Mouse (Mus musculus) urinary bladder, postnatal 25 days (tissue): ENCODE data around the gene Inhbc.

ENCODE experiments used
- DNase-seq: peaks from one replicate; pipeline ENCODE4 v3.0.0; 2022; ENCODE audit warnings: low spot score

Inhbc gene

DNA sequence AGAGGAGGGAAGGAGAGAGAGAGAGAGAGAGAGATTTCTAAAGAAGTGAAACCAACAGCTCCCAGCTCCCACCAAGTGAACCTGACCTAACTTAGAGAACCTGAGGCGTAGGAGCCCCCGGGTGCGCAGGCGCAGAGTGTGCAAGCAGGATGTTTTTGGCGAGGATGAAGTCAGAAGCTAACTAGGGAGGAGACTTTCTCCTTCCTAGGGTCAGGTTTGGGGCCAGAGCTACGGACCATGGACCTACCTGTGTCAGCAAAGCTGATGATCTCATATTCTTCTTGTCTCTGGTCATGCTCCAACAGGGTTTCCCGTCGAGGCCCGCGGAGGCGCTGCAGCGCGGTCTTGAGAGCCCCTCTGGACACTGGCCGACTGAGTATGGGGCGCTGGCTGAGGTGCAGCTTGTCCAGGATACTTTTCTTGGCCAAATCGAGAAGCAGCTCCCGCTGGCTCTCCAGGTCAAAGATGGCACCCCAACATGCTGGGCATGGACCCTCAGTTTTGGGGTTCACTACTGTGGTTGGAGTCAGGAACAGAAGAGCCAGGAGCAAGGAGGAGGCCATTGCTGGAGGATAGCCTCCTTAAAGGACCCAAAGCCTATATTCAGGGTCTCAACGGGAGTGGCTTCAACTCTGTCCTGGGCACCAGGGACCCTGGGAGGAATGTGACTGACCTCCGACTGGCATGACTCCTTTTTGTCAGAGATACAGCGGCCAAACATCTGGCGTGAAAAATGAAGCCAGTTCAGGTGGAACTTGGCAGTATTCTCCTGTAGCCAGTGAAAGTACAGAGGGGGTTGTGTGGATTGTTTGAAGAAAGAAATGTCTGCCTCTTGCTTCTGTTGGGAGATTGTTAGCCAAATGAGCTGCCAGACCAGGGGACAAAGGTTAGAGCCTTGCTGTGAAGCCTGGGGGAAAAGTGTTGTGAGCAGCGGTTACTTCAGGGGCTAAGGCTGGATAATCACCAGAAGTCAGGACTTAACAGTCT is at the start of gene Inhbc:
Gene Inhbc (minus strand): TSS at position 598 of the 987 bp plus-strand sequence.
- DNase-seq = no peak

DNA sequence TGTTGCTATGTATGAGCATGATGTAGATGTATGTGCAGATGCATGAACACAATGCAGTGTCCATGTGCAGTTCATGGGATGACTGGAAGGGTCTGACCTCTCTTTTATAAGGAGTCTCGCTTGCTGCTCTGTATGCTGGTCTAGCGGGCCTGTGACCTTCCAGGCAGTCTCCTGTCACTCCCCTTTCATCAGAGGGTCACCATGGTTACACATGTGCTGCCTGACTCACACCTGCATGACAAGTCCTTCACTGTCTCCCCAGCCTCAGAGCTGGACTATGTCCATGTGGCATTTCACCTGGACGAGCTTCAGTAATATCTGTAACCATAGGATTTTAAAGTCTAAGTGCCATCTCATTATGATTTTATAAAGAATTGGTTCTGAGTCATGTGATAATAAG is 43.9 kb upstream of the Inhbc start:
- no peak for DNase-seq

DNA sequence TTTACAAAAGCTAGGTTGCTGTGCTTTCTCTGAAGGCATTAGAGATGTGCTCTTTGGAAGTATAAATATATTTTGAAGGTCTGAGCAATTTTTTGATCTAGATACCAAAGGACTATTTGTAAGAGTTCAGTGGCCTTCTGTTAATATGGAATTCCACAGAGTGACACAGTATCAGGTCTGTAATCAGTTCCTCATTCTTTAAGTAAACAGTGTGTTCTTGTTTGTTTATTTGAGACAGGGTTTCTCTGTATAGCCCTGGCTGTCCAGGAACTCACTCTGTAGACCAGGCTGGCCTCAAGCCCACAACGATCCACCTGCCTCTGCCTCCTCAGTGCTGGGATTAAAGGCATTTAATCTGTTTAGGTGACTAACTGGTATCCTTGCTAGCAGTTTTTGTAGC is 43.4 kb upstream of the Inhbc start:
- DNase-seq = no peak

DNA sequence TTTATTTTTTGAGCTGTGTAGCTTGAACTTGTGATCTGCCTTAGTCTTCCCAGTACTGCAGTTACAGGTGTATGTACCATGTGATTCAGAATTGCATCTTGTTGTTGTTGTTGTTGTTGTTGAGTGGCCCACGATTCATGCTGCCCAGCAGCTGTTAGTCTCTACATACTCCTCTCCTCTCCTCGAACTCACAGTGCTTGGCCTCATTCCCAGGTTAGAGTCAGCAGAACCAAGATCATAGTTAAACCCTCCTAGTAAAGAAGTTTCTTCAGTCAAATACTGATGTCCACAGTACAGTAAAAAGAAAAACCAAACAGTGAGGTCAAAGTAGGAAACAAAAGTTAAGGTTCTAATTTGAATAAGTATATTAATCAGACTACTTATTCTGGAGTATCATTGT is 42.5 kb upstream of the Inhbc start:
- no peak for DNase-seq

DNA sequence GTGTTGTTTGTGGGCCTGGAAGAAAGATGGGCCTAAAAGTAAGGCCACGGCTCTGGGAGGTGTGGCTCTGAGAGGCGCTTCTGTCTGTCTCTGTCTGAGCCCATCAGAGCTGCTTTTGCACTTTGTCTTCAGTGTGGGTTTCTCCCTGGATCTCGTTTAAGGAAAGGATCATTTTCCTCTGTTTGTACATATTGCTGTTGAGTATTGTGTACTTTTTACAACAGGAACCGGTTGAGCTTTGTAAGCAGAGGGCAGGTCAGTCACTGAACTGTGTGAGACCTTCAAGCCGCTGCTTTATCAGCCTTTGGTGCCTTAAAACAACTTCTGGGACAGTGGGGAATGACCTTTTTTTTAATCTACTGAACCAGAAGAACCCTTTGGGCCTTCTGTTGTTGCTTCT is 41.9 kb upstream of the Inhbc start:
- no peak for DNase-seq

GRCm38 (mm10) chr10:127407391-127407790 is 37.2 kb upstream of the Inhbc start:
- no peak for DNase-seq

GRCm38 (mm10) chr10:127404701-127405100 is 34.5 kb upstream of the Inhbc start:
- DNase-seq = no peak

- no peak for DNase-seq
Observed at GRCm38 (mm10) chr10:127391774-127392173, 21.5 kb upstream of the Inhbc start.

DNA sequence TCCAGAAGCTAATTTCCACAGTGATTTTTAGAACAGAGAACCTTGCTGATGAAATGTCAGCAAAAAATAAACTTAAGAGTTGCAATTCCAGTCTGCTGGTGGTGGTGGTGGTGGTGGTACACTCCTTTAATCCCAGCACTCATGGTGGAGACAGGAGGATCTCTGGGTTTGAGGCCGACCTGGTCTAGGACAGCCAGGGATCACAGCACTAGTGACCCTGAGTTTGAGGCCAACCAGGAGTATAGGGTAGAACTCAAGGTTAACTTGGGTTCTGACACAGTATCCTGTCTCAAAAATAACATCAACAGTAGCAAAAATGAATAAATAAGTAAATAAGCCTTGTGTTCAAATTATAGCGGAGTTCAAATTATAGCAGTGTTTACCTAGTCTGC is 11.5 kb upstream of the Inhbc start:
- DNase-seq = no peak

DNA sequence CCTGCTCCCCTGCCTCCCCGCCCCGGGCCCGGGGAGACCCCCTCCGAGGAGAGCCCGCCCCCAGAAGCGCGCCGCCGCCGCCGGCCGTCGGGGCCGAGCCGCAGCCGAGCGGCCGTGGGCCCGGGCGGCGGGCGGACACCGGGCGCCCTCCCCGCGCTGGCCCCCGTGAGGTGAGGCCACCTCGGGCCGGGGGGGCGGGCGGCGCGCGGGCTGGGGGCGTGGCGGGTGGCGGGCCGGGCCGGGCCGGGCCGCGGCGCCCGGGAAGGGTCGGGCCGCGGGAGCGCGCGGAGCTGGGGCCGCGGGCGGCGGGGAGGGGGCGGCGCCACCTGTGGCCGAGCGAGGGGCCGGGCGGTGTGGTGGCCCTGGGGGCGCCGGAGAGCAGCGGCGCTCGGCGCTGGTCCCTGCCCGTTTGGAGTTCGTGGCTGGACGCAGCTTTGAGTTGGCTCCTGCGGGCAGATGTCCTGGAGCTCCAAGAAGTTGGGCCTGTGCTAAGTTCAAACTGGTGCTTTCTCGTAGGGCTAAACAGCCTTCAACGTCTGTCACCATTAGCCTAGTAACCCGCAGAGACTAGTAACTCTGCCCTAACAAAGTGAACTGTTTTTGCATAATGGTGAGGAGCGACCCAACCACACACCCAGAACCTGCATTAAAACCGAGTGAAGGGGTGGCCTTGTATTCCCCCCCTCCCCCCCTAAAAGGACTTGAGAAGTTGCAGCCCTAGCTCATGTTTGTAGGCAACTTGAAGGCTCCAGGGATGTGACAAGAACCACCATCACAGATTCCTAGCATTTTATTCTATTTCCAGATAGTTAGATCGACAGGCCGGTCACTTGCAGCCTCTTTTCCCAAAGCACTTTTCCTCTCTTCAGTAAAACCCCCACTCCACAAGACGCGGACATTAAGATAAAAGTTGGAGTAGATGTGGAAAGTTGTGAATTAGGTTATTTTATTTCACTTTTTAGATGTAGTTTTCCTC is 10.8 kb upstream of the Inhbc start:
- peak; percentile 56 for DNase-seq

DNA sequence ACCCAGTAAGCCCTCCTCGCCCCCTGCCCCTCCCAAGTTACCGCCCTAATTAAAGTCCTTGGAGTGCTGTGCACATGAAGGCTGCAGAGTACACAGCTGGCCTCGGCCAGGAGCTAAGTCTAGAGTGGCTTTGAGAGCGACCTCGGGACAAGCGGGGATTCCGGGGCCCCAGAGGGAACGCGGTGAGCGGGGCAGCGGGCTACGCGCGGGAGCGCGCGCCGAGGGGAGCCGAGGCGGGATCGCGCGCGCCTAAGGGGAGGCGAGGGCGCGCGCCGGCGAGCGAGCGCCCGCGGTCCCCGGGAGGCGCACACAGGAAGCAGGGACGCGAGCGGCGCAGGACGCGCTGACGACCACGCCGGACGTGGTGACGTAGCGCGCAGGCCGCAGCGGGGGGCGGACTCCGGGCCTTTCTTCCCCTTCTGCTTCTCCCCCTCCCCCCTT is 10.0 kb upstream of the Inhbc start, which contains the start of gene R3hdm2:
Gene R3hdm2 (plus strand): TSS at position 77 of the 441 bp plus-strand sequence.
- DNase-seq = peak; percentile 84

- DNase-seq = no peak
Observed at GRCm38 (mm10) chr10:127379654-127380053, 9.4 kb upstream of the Inhbc start.

DNA sequence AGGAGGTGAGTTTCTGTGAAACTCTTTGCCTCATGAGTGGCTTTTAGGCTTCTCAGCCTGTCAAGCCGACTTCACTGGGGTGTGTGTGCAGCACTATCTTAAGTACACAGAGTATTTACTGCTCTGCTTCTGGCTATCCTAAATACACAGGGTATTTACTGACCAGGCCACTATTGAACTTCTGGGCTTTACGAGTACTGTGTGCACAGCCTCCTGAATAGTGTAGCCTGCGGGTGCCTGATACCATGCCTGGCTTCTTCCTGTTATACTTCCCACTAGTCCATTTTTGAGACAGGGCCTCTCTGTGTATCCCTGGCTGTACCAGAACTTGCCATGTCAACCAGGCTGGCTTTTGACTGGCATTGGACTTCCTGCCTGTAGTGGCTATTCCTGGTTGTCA is 7.5 kb upstream of the Inhbc start:
- DNase-seq = no peak

DNA sequence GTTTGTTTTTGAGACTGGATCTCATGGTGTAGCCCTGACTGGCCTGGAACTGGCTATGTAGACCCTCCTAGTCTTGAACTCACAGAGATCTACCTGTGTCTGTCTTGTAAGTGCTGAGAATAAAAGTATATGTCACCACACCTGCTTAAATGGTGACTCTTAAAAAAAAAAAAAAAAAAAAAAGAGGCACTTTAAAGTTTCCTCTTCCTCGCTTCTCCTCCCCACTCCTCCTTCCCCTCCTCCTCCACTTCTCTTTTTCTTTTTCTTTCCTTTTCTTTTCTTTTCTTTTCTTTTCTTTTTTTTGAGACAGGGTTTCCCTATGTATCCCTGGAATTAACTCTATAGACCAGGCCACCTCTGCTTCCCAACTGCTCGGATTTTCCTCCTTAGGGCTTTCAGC is 792 bp upstream of the Inhbc start:
- no peak for DNase-seq

- DNase-seq = no peak
Observed at GRCm38 (mm10) chr10:127368273-127368672, 2.0 kb downstream of the Inhbc start.

- DNase-seq = no peak
Observed at GRCm38 (mm10) chr10:127367116-127367515, 3.1 kb downstream of the Inhbc start.

- no peak for DNase-seq
Observed at GRCm38 (mm10) chr10:127360714-127361113, 9.5 kb downstream of the Inhbc start.

- no peak for DNase-seq
Observed at GRCm38 (mm10) chr10:127355336-127355735, 14.9 kb downstream of the Inhbc start.

GRCm38 (mm10) chr10:127353909-127354895 is 16.0 kb downstream of the Inhbc start, which contains the start of gene Inhbe:
Gene Inhbe, minus strand, starts transcription at chr10:127354411.
- DNase-seq = no peak

DNA sequence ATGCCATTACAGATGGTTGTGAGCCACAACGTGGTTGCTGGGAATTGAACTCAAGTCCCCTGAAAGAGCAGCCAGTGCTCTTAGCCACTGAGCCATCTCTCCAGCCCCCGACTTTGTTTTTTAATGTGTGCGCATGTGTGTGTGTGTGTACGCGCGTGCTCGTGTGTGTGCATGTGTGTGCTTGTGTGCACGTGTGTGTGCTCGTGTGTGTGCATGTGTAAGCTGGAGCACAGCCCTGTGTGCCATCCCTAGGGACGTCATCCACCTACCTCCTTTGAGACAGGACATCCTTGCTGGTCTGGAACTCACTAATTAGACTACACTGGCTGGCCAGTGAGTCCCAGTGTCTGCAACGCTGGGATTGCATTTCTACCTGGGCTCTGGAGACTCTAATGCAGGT is 17.5 kb downstream of the Inhbc start:
- DNase-seq = no peak

- DNase-seq = no peak
Observed at GRCm38 (mm10) chr10:127352187-127352586, 18.0 kb downstream of the Inhbc start.
